Mouse (Mus musculus): ENCODE data around the gene Pank2.

DNA sequence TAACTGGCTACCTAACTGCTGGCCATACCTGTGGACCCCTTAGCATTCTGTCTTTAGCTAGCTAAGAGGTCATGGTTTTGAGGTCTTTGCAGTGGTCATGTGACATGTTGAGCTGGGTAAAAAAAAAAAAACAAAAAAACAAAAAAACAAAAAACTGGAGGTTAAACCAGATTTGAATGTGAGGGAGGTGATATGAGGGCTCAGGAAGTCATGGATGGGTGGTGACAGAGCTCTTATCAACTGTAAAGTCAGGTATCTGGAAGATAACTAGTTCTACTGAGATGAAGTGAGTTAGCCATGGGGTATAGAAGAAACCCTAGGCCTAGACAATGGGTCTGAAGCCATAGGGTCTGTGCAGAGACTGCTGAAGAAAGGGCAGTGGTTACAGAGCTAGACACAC lies 20.1 kb upstream of the Pank2 start:
- TF ChIP-seq POLR2A (IDR thresholded peaks at IDR 0.05; ENCODE audit: borderline replicate concordance, low read depth, low read length) (no peak), CTCF (IDR thresholded peaks at IDR 0.05; ENCODE audit: low read depth, low read length) (no peak)

All from bone marrow macrophage, adult 2 months (primary cell).